Mouse (Mus musculus): ENCODE data around the gene H2-Ke6. TPM values are rescaled to one million over a fixed set of nuclear protein-coding genes. Genes with fewer than 3 reads are reported as not detected.

Gene H2-Ke6
- polyA plus RNA-seq, 2 experiments = 22.3 to 30.6 TPM

DNA sequence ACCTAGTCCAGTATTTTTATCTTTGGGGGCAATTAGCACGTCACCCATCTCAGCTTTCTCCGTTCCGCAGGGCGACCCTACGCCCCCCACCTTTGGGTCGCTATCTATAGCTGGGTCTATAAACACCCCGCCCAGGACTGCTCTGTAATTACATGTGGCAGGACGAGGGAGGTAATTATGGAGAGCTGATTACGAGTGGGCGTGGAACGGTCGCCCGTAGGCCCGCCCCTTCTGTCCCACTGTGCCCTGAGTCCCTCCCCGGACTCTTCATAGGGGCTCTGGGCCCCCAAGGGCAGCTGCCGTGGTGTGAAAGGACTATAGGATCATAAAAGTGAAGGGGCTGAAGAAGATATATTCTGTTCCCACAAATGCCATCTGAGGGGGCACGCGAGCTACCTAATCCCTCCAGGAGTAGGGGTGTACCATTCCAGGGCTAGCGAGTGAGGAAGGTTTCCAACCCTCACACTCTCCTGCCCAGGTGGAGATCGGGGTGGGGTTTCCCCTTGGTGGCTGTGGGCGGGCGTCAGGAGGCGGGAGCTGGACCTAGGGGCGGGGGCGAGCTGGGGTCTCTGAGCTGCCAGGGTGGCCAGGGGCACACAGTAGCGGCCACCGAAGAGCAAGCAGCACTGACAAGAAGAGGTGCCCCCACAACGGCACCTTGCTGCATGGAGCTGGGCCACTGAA lies 11.2 kb upstream of the H2-Ke6 start, which contains the start of gene Col11a2:
Gene Col11a2, plus strand, starts transcription at position 560 of the 684 bp plus-strand sequence.
- Histone ChIP-seq H3K4me1 (replicated peaks; ENCODE audit: control insufficient read depth in 2 of 2, insufficient read depth in 2 of 2, low read length in 1 of 2) (no peaks in the 10 kb centered on the region; a peak in 1 of 4 replicates), H3K9ac (replicated peaks) (no peak within 1 kb of the TSS), H3K4me3 (ENCODE audit: insufficient read depth in 1 of 2, low read depth in 2 of 2, low read length in 2 of 2) (no peak within 1 kb of the TSS), H3K9me3 (ENCODE audit: control insufficient read depth, low read length) (no peaks in the 10 kb centered on the region), H3K4me2 (ENCODE audit: low read depth) (0 out of 2 replicates have a peak within 1 kb of the TSS, but pooled peaks have one; percentile 24), H3K27me3 (ENCODE audit: control insufficient read depth, insufficient read depth, low read length) (peaks cover 6% of the 10 kb centered on the region), H3K36me3 (replicated peaks; ENCODE audit: control insufficient read depth, insufficient read depth, low read depth) (peaks cover 4% of the 10 kb centered on the region), H3K27ac (no peak within 1 kb of the TSS)
- TF ChIP-seq EP300 (IDR thresholded peaks at IDR 0.05; ENCODE audit: low read depth) = no peak
- no peak for TF ChIP-seq CTCF (IDR thresholded peaks at IDR 0.05; ENCODE audit: low read depth)
- WGBS (ENCODE audit: insufficient replicate concordance) = 12% methylated on average over 28 of the region's 28 CpGs
- DNase-seq (ENCODE audit: low read depth in 3 of 3, low spot score in 3 of 3) = no peak
- peak; percentile 24; the same call in 1 of the 2 replicates for ATAC-seq (ENCODE audit: insufficient read depth)

DNA sequence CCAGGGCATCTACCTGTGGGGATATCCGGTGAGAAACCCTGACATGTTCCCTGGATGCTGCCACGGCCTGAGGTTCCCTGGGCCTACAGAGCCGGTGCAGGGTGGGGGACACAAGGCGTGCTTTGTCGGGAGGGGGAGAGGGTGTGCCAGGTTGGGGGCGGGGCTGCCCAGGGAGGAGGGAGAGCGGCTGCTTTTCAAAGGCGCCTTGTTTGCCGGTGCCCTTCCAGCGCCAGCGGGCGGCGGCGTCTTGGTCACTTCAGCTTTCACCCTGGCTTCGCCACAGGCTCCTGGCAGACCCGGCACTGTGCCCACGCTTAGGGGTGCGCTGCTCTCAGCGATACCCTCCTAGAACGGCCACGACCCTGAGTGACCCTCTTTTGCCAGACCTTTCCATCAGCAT lies 10.6 kb upstream of the H2-Ke6 start:
- H3K4me3 ChIP-seq (ENCODE audit: insufficient read depth in 1 of 2, low read depth in 2 of 2, low read length in 2 of 2) = no peak overlapping the region
- no peak overlapping the region for H3K27ac ChIP-seq
- no peaks in the 10 kb centered on the region; a peak in 1 of 4 replicates for H3K4me1 ChIP-seq (replicated peaks; ENCODE audit: control insufficient read depth in 2 of 2, insufficient read depth in 2 of 2, low read length in 1 of 2)
- ATAC-seq (ENCODE audit: insufficient read depth) (no peak), DNase-seq (ENCODE audit: low read depth in 3 of 3, low spot score in 3 of 3) (no peak)
- 38% methylated on average over 19 of the region's 21 CpGs for WGBS (ENCODE audit: insufficient replicate concordance)
- H3K27me3 ChIP-seq (ENCODE audit: control insufficient read depth, insufficient read depth, low read length) = peaks cover 6% of the 10 kb centered on the region
- TF ChIP-seq EP300 (IDR thresholded peaks at IDR 0.05; ENCODE audit: low read depth) (no peak), CTCF (IDR thresholded peaks at IDR 0.05; ENCODE audit: low read depth) (no peak)
- H3K9me3 ChIP-seq (ENCODE audit: control insufficient read depth, low read length) = no peaks in the 10 kb centered on the region
- H3K36me3 ChIP-seq (replicated peaks; ENCODE audit: control insufficient read depth, insufficient read depth, low read depth) = peaks cover 4% of the 10 kb centered on the region
- no peak overlapping the region for H3K9ac ChIP-seq (replicated peaks)
- no peak overlapping the region for H3K4me2 ChIP-seq (ENCODE audit: low read depth)

DNA sequence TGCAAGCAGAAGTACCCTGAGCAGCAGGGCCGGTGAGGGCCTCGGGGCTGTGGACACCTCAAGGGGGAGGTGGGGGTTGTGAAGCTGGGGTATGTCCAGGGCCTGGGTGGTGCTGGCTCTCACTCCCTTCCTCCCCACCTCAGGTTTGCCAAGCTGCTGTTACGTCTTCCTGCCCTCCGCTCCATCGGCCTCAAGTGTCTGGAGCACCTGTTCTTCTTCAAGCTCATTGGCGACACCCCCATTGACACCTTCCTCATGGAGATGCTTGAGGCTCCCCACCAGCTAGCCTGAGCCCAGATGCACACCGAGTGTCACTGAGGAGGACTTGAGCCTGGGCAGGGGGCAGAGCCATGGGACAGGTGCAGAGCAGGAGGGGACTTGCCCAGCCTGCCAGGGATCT lies 9.4 kb upstream of the H2-Ke6 start:
- 86% methylated on average over 7 of the region's 7 CpGs for WGBS (ENCODE audit: insufficient replicate concordance)
- TF ChIP-seq CTCF (IDR thresholded peaks at IDR 0.05; ENCODE audit: low read depth) (no peak), EP300 (IDR thresholded peaks at IDR 0.05; ENCODE audit: low read depth) (no peak)
- H3K36me3 ChIP-seq (replicated peaks; ENCODE audit: control insufficient read depth, insufficient read depth, low read depth) = peaks cover 4% of the 10 kb centered on the region
- ATAC-seq (ENCODE audit: insufficient read depth) (no peak), DNase-seq (ENCODE audit: low read depth in 3 of 3, low spot score in 3 of 3) (no peak)
- H3K4me2 ChIP-seq (ENCODE audit: low read depth) = no peak overlapping the region
- peaks cover 6% of the 10 kb centered on the region for H3K27me3 ChIP-seq (ENCODE audit: control insufficient read depth, insufficient read depth, low read length)
- no peak overlapping the region for H3K9ac ChIP-seq (replicated peaks)
- no peak overlapping the region for H3K4me3 ChIP-seq (ENCODE audit: insufficient read depth in 1 of 2, low read depth in 2 of 2, low read length in 2 of 2)
- H3K9me3 ChIP-seq (ENCODE audit: control insufficient read depth, low read length) = no peaks in the 10 kb centered on the region
- no peak overlapping the region for H3K27ac ChIP-seq
- peaks cover 0 to 7% of the 10 kb centered on the region in 2 experiments; a peak in 2 of 4 replicates for H3K4me1 ChIP-seq (replicated peaks; ENCODE audit: control insufficient read depth in 2 of 2, insufficient read depth in 2 of 2, low read length in 1 of 2)

DNA sequence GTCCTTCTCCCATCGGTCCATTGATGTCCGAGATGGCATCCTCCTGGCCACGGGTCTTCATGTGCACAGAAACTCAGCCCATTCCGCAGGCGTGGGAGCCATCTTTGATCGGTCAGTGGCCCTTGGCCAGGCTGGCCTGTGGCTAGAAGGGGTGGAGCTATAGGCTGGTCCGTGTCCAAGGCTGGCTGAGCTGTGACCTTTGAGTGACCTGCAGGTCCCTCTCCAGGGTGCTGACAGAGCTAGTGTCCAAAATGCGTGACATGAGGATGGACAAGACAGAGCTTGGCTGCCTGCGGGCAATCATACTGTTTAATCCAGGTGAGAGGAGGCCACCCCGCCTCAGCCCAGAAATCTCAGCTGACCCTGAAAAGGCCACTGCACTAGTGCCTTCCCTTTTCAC lies 8.8 kb upstream of the H2-Ke6 start:
- H3K27me3 ChIP-seq (ENCODE audit: control insufficient read depth, insufficient read depth, low read length) = peaks cover 6% of the 10 kb centered on the region
- no peaks in the 10 kb centered on the region for H3K9me3 ChIP-seq (ENCODE audit: control insufficient read depth, low read length)
- TF ChIP-seq CTCF (IDR thresholded peaks at IDR 0.05; ENCODE audit: low read depth) (no peak), EP300 (IDR thresholded peaks at IDR 0.05; ENCODE audit: low read depth) (no peak)
- peaks cover 0 to 7% of the 10 kb centered on the region in 2 experiments; a peak in 2 of 4 replicates for H3K4me1 ChIP-seq (replicated peaks; ENCODE audit: control insufficient read depth in 2 of 2, insufficient read depth in 2 of 2, low read length in 1 of 2)
- ATAC-seq (ENCODE audit: insufficient read depth) (no peak), DNase-seq (ENCODE audit: low read depth in 3 of 3, low spot score in 3 of 3) (no peak)
- H3K4me2 ChIP-seq (ENCODE audit: low read depth) = no peak overlapping the region
- 79% methylated on average over 10 of the region's 10 CpGs for WGBS (ENCODE audit: insufficient replicate concordance)
- no peak overlapping the region for H3K9ac ChIP-seq (replicated peaks)
- no peak overlapping the region for H3K27ac ChIP-seq
- H3K4me3 ChIP-seq (ENCODE audit: insufficient read depth in 1 of 2, low read depth in 2 of 2, low read length in 2 of 2) = no peak overlapping the region
- H3K36me3 ChIP-seq (replicated peaks; ENCODE audit: control insufficient read depth, insufficient read depth, low read depth) = peaks cover 4% of the 10 kb centered on the region

DNA sequence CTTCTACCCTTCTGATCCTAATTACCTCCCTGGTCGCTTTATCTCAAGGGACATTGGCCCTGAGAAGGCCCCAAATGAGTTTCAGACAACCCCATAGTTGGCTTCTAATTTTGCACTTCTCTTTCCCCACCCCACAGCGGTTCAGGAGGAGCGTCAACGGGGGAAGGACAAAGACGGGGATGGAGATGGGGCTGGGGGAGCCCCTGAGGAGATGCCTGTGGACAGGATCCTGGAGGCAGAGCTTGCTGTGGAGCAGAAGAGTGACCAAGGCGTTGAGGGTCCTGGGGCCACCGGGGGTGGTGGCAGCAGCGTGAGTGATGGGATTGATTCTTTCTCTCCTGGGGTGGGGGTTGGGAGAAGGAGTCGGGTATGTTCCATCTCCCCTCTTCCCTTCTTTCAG lies 7.7 kb upstream of the H2-Ke6 start:
- H3K27ac ChIP-seq = no peak overlapping the region
- H3K9ac ChIP-seq (replicated peaks) = no peak overlapping the region
- peaks cover 4% of the 10 kb centered on the region for H3K36me3 ChIP-seq (replicated peaks; ENCODE audit: control insufficient read depth, insufficient read depth, low read depth)
- DNase-seq (ENCODE audit: low read depth in 3 of 3, low spot score in 3 of 3) = no peak
- TF ChIP-seq EP300 (IDR thresholded peaks at IDR 0.05; ENCODE audit: low read depth) = no peak
- no peak for TF ChIP-seq CTCF (IDR thresholded peaks at IDR 0.05; ENCODE audit: low read depth)
- H3K27me3 ChIP-seq (ENCODE audit: control insufficient read depth, insufficient read depth, low read length) = peaks cover 6% of the 10 kb centered on the region
- no peak overlapping the region for H3K4me3 ChIP-seq (ENCODE audit: insufficient read depth in 1 of 2, low read depth in 2 of 2, low read length in 2 of 2)
- peaks cover 0 to 9% of the 10 kb centered on the region in 2 experiments; a peak in 2 of 4 replicates for H3K4me1 ChIP-seq (replicated peaks; ENCODE audit: control insufficient read depth in 2 of 2, insufficient read depth in 2 of 2, low read length in 1 of 2)
- no peak overlapping the region for H3K4me2 ChIP-seq (ENCODE audit: low read depth)
- ATAC-seq (ENCODE audit: insufficient read depth) = no peak
- H3K9me3 ChIP-seq (ENCODE audit: control insufficient read depth, low read length) = no peaks in the 10 kb centered on the region
- WGBS (ENCODE audit: insufficient replicate concordance) = 88% methylated on average over 9 of the region's 9 CpGs
